Mouse (Mus musculus) forebrain, postnatal 0 days (tissue): ENCODE data around the gene Camta1. TPM values are rescaled to one million over a fixed set of nuclear protein-coding genes. Genes with fewer than 3 reads are reported as not detected.

Experiments
- ATAC-seq: fragments of 200-750 bp; cut with Nextera tagmentation; 2 replicates; pipeline ENCODE4 v1.8.0; 2017; ENCODE audit warnings: mild to moderate bottlenecking, moderate library complexity
- DNase-seq: peaks from one replicate; pipeline ENCODE4 v3.0.0-alpha.2; 2015
- H3K27ac ChIP-seq: fragments of 300-500 bp; sonication (generic); 2 replicates; pipeline ENCODE4 v1.5.1; 2014; ENCODE audit warnings: low read depth, mild to moderate bottlenecking, antibody characterized with exemption, low read length, moderate library complexity, mixed read lengths
- H3K27me3 ChIP-seq: fragments of 300-500 bp; sonication (generic); 2 replicates; pipeline ENCODE4 v1.6.1; 2014; ENCODE audit warnings: mild to moderate bottlenecking, low read length, mixed read lengths; ENCODE audit not compliant: insufficient read depth
- H3K36me3 ChIP-seq: fragments of 300-500 bp; sonication (generic); 2 replicates; pipeline ENCODE4 v1.6.1; 2014; ENCODE audit warnings: mild to moderate bottlenecking, moderate library complexity; ENCODE audit not compliant: insufficient read depth
- H3K4me1 ChIP-seq: fragments of 300-500 bp; sonication (generic); 2 replicates; pipeline ENCODE4 v1.6.1; 2014; ENCODE audit warnings: antibody characterized with exemption; ENCODE audit not compliant: insufficient read depth
- H3K4me2 ChIP-seq: fragments of 300-500 bp; sonication (generic); 2 replicates; pipeline ENCODE4 v1.6.1; 2014; ENCODE audit warnings: low read depth, mild to moderate bottlenecking, moderate library complexity
- H3K4me3 ChIP-seq: fragments of 300-500 bp; sonication (generic); 2 replicates; pipeline ENCODE4 v1.5.1; 2014; ENCODE audit warnings: low read depth, low read length, mixed read lengths
- H3K9ac ChIP-seq: fragments of 300-500 bp; sonication (generic); 2 replicates; pipeline ENCODE4 v1.6.1; 2014; ENCODE audit warnings: mild to moderate bottlenecking
- H3K9me3 ChIP-seq: fragments of 300-500 bp; sonication (generic); 2 replicates; pipeline ENCODE4 v1.6.1; 2016; ENCODE audit warnings: low read length
- CTCF ChIP-seq: sonication (generic); IDR thresholded peaks from 2 replicates; pipeline ENCODE4 v1.5.1; 2016; ENCODE audit warnings: antibody characterized with exemption, control low read depth, low read depth
- WGBS: fragments of 180-500 bp; shearing (Covaris S2); extraction: QIAGEN DNeasy Blood & Tissue Kit; methylation state at CpG from one replicate; pipeline ENCODE4 v1.1.7; 2014; 5-methylcytosine and 5-hydroxymethylcytosine counted together
- polyA plus RNA-seq: library from polyadenylated mRNA; unstranded; fragments of >200 nt; fragmentation: Nextera tagmentation; extraction: Ambion mirVana; gene quantifications from 2 replicates; pipeline ENCODE4 v1.2.1, GENCODE M21; 2015
- total RNA-seq: library from RNA; depleted of rRNA; stranded (reverse); fragments of >200 nt; gene quantifications from 2 replicates; pipeline ENCODE4 v1.2.3, GENCODE M21; 2014

Camta1 gene
- total and polyA plus RNA-seq, 2 experiments from 2014 or later: 87.4 to 131 TPM

GRCm38 (mm10) chr4:150894718-150895501, 966.8 kb downstream of the Camta1 start:
- H3K9me3 ChIP-seq: no peaks in the 10 kb centered on the region

DNA sequence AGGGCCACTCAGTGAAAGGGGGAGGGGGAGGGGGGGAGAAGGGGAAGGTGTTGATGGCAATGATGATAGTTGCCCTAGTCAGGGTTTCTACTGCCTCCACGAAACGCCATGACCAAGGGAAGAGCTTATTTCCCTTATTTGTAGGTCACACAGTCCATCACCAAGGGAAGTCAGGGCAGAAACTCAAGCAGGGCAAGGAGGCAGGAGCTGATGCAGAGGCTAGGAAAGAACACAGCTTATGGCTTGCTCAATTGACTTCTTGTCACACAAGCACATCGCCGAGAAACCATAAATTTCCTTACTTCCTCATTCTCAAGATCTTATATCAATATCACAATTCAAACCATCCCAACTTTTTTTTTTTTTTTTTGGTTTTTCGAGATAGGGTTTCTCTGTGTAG, 970.4 kb downstream of the Camta1 start:
- Histone ChIP-seq H3K27ac (no peak overlapping the region), H3K36me3 (peaks cover 4% of the 10 kb centered on the region; the same call in 1 of the 2 replicates), H3K27me3 (no peaks in the 10 kb centered on the region), H3K4me3 (no peak overlapping the region), H3K4me1 (no peaks in the 10 kb centered on the region), H3K9me3 (no peaks in the 10 kb centered on the region), H3K9ac (no peak overlapping the region), H3K4me2 (no peak overlapping the region)
- ATAC-seq: no peak
- WGBS: 88% methylated on average over 5 of the region's 5 CpGs
- DNase-seq: no peak
- no peak for TF ChIP-seq CTCF

More at GRCm38 (mm10) chr4:150894718-150895501, 966.8 kb downstream of the Camta1 start:
- H3K4me1 ChIP-seq: no peaks in the 10 kb centered on the region
- H3K9ac ChIP-seq: no peak overlapping the region
- 75% methylated on average over 8 of the region's 8 CpGs for WGBS
- no peak overlapping the region for H3K4me2 ChIP-seq
- H3K36me3 ChIP-seq: peaks cover 36% of the 10 kb centered on the region
- no peaks in the 10 kb centered on the region for H3K27me3 ChIP-seq
- no peak overlapping the region for H3K27ac ChIP-seq
- ATAC-seq (no peak), DNase-seq (no peak)
- no peak overlapping the region for H3K4me3 ChIP-seq
- TF ChIP-seq CTCF: no peak

GRCm38 (mm10) chr4:150889955-150890315, 971.7 kb downstream of the Camta1 start:
- no peaks in the 10 kb centered on the region for H3K36me3 ChIP-seq
- no peak overlapping the region for H3K27ac ChIP-seq
- WGBS: 47% methylated on average over 13 of the region's 13 CpGs
- H3K9ac ChIP-seq: no peak overlapping the region
- H3K4me3 ChIP-seq: no peak overlapping the region
- H3K4me2 ChIP-seq: no peak overlapping the region
- no peaks in the 10 kb centered on the region for H3K9me3 ChIP-seq
- ATAC-seq: no peak
- H3K27me3 ChIP-seq: no peaks in the 10 kb centered on the region
- no peak for TF ChIP-seq CTCF
- no peaks in the 10 kb centered on the region for H3K4me1 ChIP-seq
- DNase-seq: no peak

DNA sequence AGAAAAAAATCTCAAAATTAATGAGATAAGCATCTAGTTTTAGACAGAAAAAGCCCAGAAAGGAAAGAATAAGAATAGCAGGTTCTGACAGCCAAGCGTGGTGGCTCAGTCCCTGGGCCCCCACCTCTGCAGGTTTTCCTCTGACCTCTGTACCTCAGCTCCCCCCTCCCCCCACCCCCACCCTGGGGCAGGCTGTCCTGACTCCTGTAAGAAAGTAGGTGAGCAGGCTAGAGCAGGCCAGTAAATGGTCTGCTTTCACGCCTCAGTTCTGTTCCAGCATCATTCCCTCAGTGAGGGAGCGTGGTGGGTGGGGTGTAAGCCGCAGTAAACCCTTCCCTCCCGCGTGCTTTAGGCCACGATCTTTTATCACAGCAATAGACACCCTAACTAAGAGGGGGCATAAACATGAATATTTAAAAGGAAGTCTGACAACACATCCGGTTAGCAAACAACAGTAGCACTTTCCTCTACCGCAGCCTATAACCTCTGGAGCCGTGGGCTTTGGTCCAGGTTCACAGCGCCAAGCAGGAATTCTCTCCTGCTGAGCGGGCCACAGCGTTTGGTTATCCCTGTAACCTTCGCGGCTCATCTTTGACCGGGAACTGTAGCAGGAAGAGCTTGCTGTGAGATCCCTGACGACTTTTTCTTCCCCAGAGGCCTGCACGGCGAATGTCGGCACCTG, 972.3 kb downstream of the Camta1 start:
- H3K9me3 ChIP-seq: no peaks in the 10 kb centered on the region
- H3K27ac ChIP-seq: no peak overlapping the region
- no peaks in the 10 kb centered on the region for H3K36me3 ChIP-seq
- DNase-seq (no peak), ATAC-seq (no peak)
- no peaks in the 10 kb centered on the region for H3K27me3 ChIP-seq
- no peaks in the 10 kb centered on the region for H3K4me1 ChIP-seq
- no peak overlapping the region for H3K4me3 ChIP-seq
- H3K9ac ChIP-seq: no peak overlapping the region
- no peak overlapping the region for H3K4me2 ChIP-seq
- no peak for TF ChIP-seq CTCF
- WGBS: 41% methylated on average over 20 of the region's 20 CpGs

- no peak for ATAC-seq
- H3K9me3 ChIP-seq: no peaks in the 10 kb centered on the region
- H3K9ac ChIP-seq: no peak overlapping the region
- H3K36me3 ChIP-seq: no peaks in the 10 kb centered on the region
- no peak overlapping the region for H3K4me3 ChIP-seq
- no peak for TF ChIP-seq CTCF
- H3K4me1 ChIP-seq: no peaks in the 10 kb centered on the region
- no peak overlapping the region for H3K27ac ChIP-seq
- no peak overlapping the region for H3K4me2 ChIP-seq
- WGBS: 84% methylated on average over 4 of the region's 4 CpGs
- DNase-seq: no peak
- no peaks in the 10 kb centered on the region for H3K27me3 ChIP-seq
Observed at GRCm38 (mm10) chr4:150888492-150888891, 973.2 kb downstream of the Camta1 start.

GRCm38 (mm10) chr4:150887903-150888302, 973.8 kb downstream of the Camta1 start:
- H3K27me3 ChIP-seq: no peaks in the 10 kb centered on the region
- H3K27ac ChIP-seq: no peak overlapping the region
- H3K9ac ChIP-seq: no peak overlapping the region
- WGBS: 76% methylated on average over 5 of the region's 5 CpGs
- H3K4me1 ChIP-seq: no peaks in the 10 kb centered on the region
- H3K36me3 ChIP-seq: no peaks in the 10 kb centered on the region
- H3K9me3 ChIP-seq: no peaks in the 10 kb centered on the region
- no peak for DNase-seq
- no peak overlapping the region for H3K4me3 ChIP-seq
- no peak for TF ChIP-seq CTCF
- ATAC-seq: no peak
- H3K4me2 ChIP-seq: no peak overlapping the region

DNA sequence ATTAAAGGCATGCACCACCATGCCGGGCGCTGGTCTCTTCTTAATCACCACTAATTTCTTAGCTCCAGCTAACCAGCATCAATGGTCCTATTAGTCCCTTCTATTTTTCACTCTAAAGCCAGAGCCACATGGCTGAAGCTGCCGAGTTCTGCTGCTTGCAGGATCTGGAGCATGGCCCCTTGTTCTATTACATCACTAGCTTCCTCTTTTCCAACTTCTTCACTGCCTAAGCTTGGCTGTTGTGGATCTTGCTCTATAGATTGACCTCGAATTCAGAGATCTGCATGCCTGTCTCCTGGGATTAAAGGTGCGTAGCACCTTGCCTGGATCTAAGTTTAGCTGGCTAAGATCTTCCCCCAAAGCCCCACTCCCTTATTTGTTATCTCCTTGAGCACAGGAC, 979.0 kb downstream of the Camta1 start:
- no peak overlapping the region for H3K9ac ChIP-seq
- no peaks in the 10 kb centered on the region for H3K4me1 ChIP-seq
- H3K27ac ChIP-seq: no peak overlapping the region
- peaks cover 17% of the 10 kb centered on the region; the same call in 1 of the 2 replicates for H3K9me3 ChIP-seq
- H3K4me2 ChIP-seq: no peak overlapping the region
- TF ChIP-seq CTCF: no peak
- ATAC-seq: no peak
- no peaks in the 10 kb centered on the region for H3K27me3 ChIP-seq
- DNase-seq: no peak
- H3K4me3 ChIP-seq: no peak overlapping the region
- H3K36me3 ChIP-seq: no peaks in the 10 kb centered on the region
- WGBS: 91% methylated on average over 5 of the region's 5 CpGs
